Mouse (Mus musculus) CH12.LX (cell line): ENCODE data around the gene Slc7a6.

Experiments
- CTCF ChIP-seq, 2 experiments: IDR thresholded peaks in 1 of 2; conservative IDR thresholded peaks in 1 of 2; 2 replicates each; pipeline ENCODE4 v1.5.1; 2011 to 2012; ENCODE audit warnings: low read depth in 2 of 2, low read length in 2 of 2, improper control_type of control experiment in 1 of 2, inconsistent platforms in 1 of 2, mild to moderate bottlenecking in 1 of 2, moderate library complexity in 1 of 2
- JUND ChIP-seq: conservative IDR thresholded peaks from 2 replicates; pipeline ENCODE4 v1.6.1; 2011; ENCODE audit warnings: low read depth, low read length, improper control_type of control experiment
- MAFK ChIP-seq: IDR thresholded peaks from 2 replicates; pipeline ENCODE4 v1.6.1; 2011; ENCODE audit warnings: low read length, improper control_type of control experiment; ENCODE audit not compliant: insufficient replicate concordance
- POLR2AphosphoS2 ChIP-seq: IDR thresholded peaks from 2 replicates; pipeline ENCODE4 v1.6.1; 2011; ENCODE audit warnings: low read depth, low read length, improper control_type of control experiment
- USF1 ChIP-seq: IDR thresholded peaks from 2 replicates; pipeline ENCODE4 v1.6.1; 2014; ENCODE audit warnings: low read depth, mild to moderate bottlenecking, inconsistent platforms, low read length, improper control_type of control experiment
- USF2 ChIP-seq: conservative IDR thresholded peaks from 2 replicates; pipeline ENCODE4 v1.6.1; 2011; ENCODE audit warnings: low read depth, low read length, improper control_type of control experiment
- ZMIZ1 ChIP-seq: IDR thresholded peaks from 2 replicates; pipeline ENCODE4 v1.6.1; 2012; ENCODE audit warnings: low read depth, mild to moderate bottlenecking, inconsistent platforms, low read length, improper control_type of control experiment

GRCm38 (mm10) chr8:106140769-106141168 is 27.9 kb upstream of the Slc7a6 start:
- no peak for TF ChIP-seq JUND
- TF ChIP-seq ZMIZ1: no peak
- peak; percentile 89 to 97 for TF ChIP-seq CTCF (conservative IDR thresholded peaks at IDR 0.05 in 1 of 2, IDR thresholded peaks at IDR 0.05 in 1 of 2; ENCODE audit: low read depth in 2 of 2, low read length in 2 of 2)
- TF ChIP-seq USF1: no peak
- TF ChIP-seq USF2: no peak
- no peak for TF ChIP-seq POLR2AphosphoS2
- TF ChIP-seq MAFK: no peak
